Mouse (Mus musculus) embryo, embryonic 9.5 days (tissue): ENCODE results near the gene Wasf1.

Source experiments
- DNase-seq: peaks from one replicate; pipeline ENCODE4 v3.0.0-alpha.2; 2017; ENCODE audit errors: extremely low spot score

Wasf1 gene

GRCm38 (mm10) chr10:40983761-40984160, 100.5 kb downstream of the Wasf1 start:
- no peak for DNase-seq

- DNase-seq: no peak
These were observed 101.3 kb downstream of the Wasf1 start for GRCm38 (mm10) chr10:40984600-40984999.

- DNase-seq: no peak
These were observed 102.1 kb downstream of the Wasf1 start for GRCm38 (mm10) chr10:40985350-40985749.
